Mouse (Mus musculus) adrenal gland, postnatal 10 days (tissue): ENCODE data around the gene Gm3043. TPM values are rescaled to one million over a fixed set of nuclear protein-coding genes. Genes with fewer than 3 reads are reported as not detected.
"Not testable (repeated sequence)": the region's sequence is repeated elsewhere in the genome, so short reads cannot be mapped to it uniquely, and the experiment has no call there.

Source experiments
- DNase-seq: peaks from one replicate; pipeline ENCODE4 v3.0.0; 2021; ENCODE audit warnings: mixed read lengths
- long read RNA-seq, 2 experiments: library from polyadenylated mRNA; stranded (forward); transcript quantifications; one replicate each; pipeline ENCODE4 v2.0.0; 2021
- total RNA-seq, 2 experiments: library from RNA; stranded (reverse); gene quantifications; 2 replicates each; pipeline ENCODE4 v1.2.3; 2021

Gene Gm3043
- total RNA-seq = not detected
- long read RNA-seq, experiment 1 = 0 reads
- long read RNA-seq, experiment 2 = 0 reads

GRCm38 (mm10) chr14:3688483-3688882, at the start of gene Gm3043:
TSS of gene Gm3043 (plus strand) at chr14:3688783.
- DNase-seq = not testable (repeated sequence)

- DNase-seq = not testable (repeated sequence)
Observed at GRCm38 (mm10) chr14:3651730-3652129, 36.9 kb upstream of the Gm3043 start, which contains the start of gene Gm3020. TSS of gene Gm3020 (plus strand) at chr14:3652030.

Other genes with a start within 250 kb of the Gm3043 start
- not detected for gene Gm10408, start 239.4 kb upstream of the Gm3043 start, total RNA-seq
- not detected for gene Gm3012, start 54.3 kb upstream of the Gm3043 start, total RNA-seq
- gene Gm3020, start 36.8 kb upstream of the Gm3043 start, total RNA-seq = 1 to 10 TPM in 1 of 2 experiments, under 1 TPM in 1; 0.78 to 1.2 TPM
- under 1 TPM; 0.33 to 0.70 TPM for gene Gm3002, start 121.3 kb downstream of the Gm3043 start, total RNA-seq
- under 1 TPM in 1 of 2 experiments, not detected in 1; 0.45 TPM for gene Gm3033, start 157.5 kb downstream of the Gm3043 start, total RNA-seq
- not detected for gene Gm2916, start 195.4 kb downstream of the Gm3043 start, total RNA-seq
- gene Gm3029, start 243.0 kb downstream of the Gm3043 start, total RNA-seq = not detected